Mouse (Mus musculus): Measurements from ENCODE around the gene T. TPM values are rescaled to one million over a fixed set of nuclear protein-coding genes. Genes with fewer than 3 reads are reported as not detected.
A peak's percentile ranks its signal among the peaks of the same experiment; 100 is the strongest.

Gene T
- polyA plus RNA-seq, 1 experiment from 2014 or later: 0.12 TPM

- H3K4me2 ChIP-seq (replicated peaks; ENCODE audit: low read depth): no peak overlapping the region
- TF ChIP-seq CTCF (IDR thresholded peaks at IDR 0.05; ENCODE audit: low read depth): peak; percentile 27
- no peak overlapping the region for H3K4me3 ChIP-seq (ENCODE audit: low read depth, low read length)
Measured at GRCm38 (mm10) chr17:8448324-8448723, 14.1 kb downstream of the T start.

DNA sequence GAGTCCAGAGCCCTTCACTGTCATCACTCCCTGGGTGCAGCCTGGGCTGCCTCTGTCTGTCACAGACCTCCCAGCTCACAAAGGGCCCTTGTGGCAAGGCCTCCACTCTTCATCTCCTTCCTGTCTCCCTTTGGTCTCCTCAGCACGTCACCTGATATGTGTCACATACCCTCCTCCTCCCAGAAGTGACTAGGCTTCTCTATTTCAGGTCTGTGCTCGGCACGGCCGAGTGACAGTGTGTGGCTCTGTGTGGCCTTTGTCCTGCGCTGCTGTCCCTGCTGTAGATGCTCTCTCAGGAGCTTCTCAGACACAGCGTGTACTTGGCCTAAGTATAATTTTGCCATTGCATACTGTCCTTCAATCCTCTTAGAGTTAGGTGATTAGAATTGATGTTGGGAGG, 21.0 kb downstream of the T start:
- no peaks in the 10 kb centered on the region for H3K9me3 ChIP-seq (ENCODE audit: control insufficient read depth)
- H3K27ac ChIP-seq (ENCODE audit: low read depth, low read length): no peak overlapping the region
- H3K4me3 ChIP-seq (ENCODE audit: low read depth, low read length): no peak overlapping the region
- 58% methylated on average over 6 of the region's 6 CpGs for WGBS
- no peaks in the 10 kb centered on the region for H3K4me1 ChIP-seq (replicated peaks; ENCODE audit: control insufficient read depth, insufficient read depth, low read length)
- ATAC-seq: no peak
- H3K27me3 ChIP-seq (replicated peaks; ENCODE audit: control insufficient read depth, insufficient read depth, low read length): no peaks in the 10 kb centered on the region
- H3K4me2 ChIP-seq (replicated peaks; ENCODE audit: low read depth): no peak overlapping the region
- H3K36me3 ChIP-seq (ENCODE audit: control insufficient read depth, insufficient read depth): no peaks in the 10 kb centered on the region
- H3K9ac ChIP-seq (ENCODE audit: low read depth, low read length): no peak overlapping the region
- no peak for TF ChIP-seq CTCF (IDR thresholded peaks at IDR 0.05; ENCODE audit: low read depth)

More at GRCm38 (mm10) chr17:8448324-8448723, 14.1 kb downstream of the T start:
- 69% methylated on average over 3 of the region's 3 CpGs for WGBS
- H3K4me1 ChIP-seq (replicated peaks; ENCODE audit: control insufficient read depth, insufficient read depth, low read length): no peaks in the 10 kb centered on the region
- H3K9ac ChIP-seq (ENCODE audit: low read depth, low read length): no peak overlapping the region
- no peak overlapping the region for H3K27ac ChIP-seq (ENCODE audit: low read depth, low read length)
- no peak for ATAC-seq
- H3K36me3 ChIP-seq (ENCODE audit: control insufficient read depth, insufficient read depth): no peaks in the 10 kb centered on the region
- no peaks in the 10 kb centered on the region for H3K9me3 ChIP-seq (ENCODE audit: control insufficient read depth)
- H3K27me3 ChIP-seq (replicated peaks; ENCODE audit: control insufficient read depth, insufficient read depth, low read length): no peaks in the 10 kb centered on the region

DNA sequence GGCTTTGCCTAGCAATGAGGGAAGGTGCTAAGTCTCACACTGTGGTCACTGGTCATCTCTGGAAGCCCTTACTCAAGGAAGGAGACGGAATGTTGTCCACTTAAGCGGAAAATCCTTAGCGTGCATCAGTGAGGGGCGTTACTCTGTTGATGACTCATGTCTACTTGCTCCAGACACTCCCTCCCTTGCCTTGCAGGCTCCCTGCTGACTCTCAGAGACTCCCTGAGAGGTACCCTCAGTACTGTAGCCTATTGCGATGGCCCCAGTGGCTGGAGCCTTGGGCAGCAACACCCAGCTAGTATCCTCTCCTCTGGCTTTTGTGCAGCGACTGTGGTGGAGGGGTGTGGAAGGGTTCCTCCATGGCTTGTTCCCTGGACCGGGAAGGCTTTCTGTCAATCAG, 21.4 kb downstream of the T start:
- WGBS: 51% methylated on average over 7 of the region's 7 CpGs
- no peaks in the 10 kb centered on the region for H3K4me1 ChIP-seq (replicated peaks; ENCODE audit: control insufficient read depth, insufficient read depth, low read length)
- TF ChIP-seq CTCF (IDR thresholded peaks at IDR 0.05; ENCODE audit: low read depth): no peak

DNA sequence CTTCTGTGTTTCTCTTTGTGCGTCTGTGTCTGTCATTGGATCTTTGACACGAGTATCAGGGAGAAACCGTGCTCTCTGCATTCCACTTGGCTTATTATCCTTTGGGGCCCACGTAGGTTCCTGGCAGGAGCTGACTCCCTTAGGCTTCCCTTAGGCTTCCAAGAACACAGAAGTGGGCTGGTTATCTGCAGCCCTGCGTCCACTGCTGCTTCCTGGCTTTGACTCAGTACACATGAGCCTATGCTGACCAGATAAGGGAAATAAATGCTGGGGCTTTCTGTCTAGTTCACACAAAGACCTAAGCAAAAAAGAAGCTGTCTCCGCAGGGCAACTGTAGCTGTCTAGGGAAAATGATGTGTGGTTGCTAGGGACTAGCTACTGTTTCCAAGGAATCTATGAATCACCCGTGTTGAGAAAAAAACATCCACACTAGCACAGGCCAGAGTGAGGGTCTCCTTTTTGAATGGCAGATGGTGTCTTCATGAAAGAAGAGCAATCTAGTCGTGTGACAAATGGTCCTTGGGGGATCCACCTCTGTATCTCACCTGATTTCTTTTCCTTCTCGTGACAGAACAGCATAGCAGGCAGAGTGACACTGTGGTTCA, 22.7 kb downstream of the T start:
- Histone ChIP-seq H3K4me2 (replicated peaks; ENCODE audit: low read depth) (no peak overlapping the region), H3K4me1 (replicated peaks; ENCODE audit: control insufficient read depth, insufficient read depth, low read length) (no peaks in the 10 kb centered on the region), H3K27me3 (replicated peaks; ENCODE audit: control insufficient read depth, insufficient read depth, low read length) (no peaks in the 10 kb centered on the region), H3K27ac (ENCODE audit: low read depth, low read length) (no peak overlapping the region), H3K9ac (ENCODE audit: low read depth, low read length) (no peak overlapping the region), H3K9me3 (ENCODE audit: control insufficient read depth) (no peaks in the 10 kb centered on the region), H3K36me3 (ENCODE audit: control insufficient read depth, insufficient read depth) (no peaks in the 10 kb centered on the region), H3K4me3 (ENCODE audit: low read depth, low read length) (no peak overlapping the region)
- ATAC-seq: no peak
- TF ChIP-seq CTCF (IDR thresholded peaks at IDR 0.05; ENCODE audit: low read depth): no peak
- WGBS: 45% methylated on average over 9 of the region's 9 CpGs

More for the DNA sequence above, 21.4 kb downstream of the T start:
- ATAC-seq: no peak
- H3K27me3 ChIP-seq (replicated peaks; ENCODE audit: control insufficient read depth, insufficient read depth, low read length): no peaks in the 10 kb centered on the region
- no peak overlapping the region for H3K27ac ChIP-seq (ENCODE audit: low read depth, low read length)
- H3K4me3 ChIP-seq (ENCODE audit: low read depth, low read length): no peak overlapping the region
- H3K9me3 ChIP-seq (ENCODE audit: control insufficient read depth): no peaks in the 10 kb centered on the region
- H3K36me3 ChIP-seq (ENCODE audit: control insufficient read depth, insufficient read depth): no peaks in the 10 kb centered on the region
- no peak overlapping the region for H3K4me2 ChIP-seq (replicated peaks; ENCODE audit: low read depth)
- H3K9ac ChIP-seq (ENCODE audit: low read depth, low read length): no peak overlapping the region

- no peak overlapping the region for H3K4me3 ChIP-seq (ENCODE audit: low read depth, low read length)
- H3K27ac ChIP-seq (ENCODE audit: low read depth, low read length): no peak overlapping the region
- no peaks in the 10 kb centered on the region for H3K4me1 ChIP-seq (replicated peaks; ENCODE audit: control insufficient read depth, insufficient read depth, low read length)
- no peak for ATAC-seq
- TF ChIP-seq CTCF (IDR thresholded peaks at IDR 0.05; ENCODE audit: low read depth): peak; percentile 81
- H3K36me3 ChIP-seq (ENCODE audit: control insufficient read depth, insufficient read depth): no peaks in the 10 kb centered on the region
- no peak overlapping the region for H3K4me2 ChIP-seq (replicated peaks; ENCODE audit: low read depth)
- no peaks in the 10 kb centered on the region for H3K9me3 ChIP-seq (ENCODE audit: control insufficient read depth)
- no peaks in the 10 kb centered on the region; the same call in 1 of the 2 replicates for H3K27me3 ChIP-seq (replicated peaks; ENCODE audit: control insufficient read depth, insufficient read depth, low read length)
- no peak overlapping the region for H3K9ac ChIP-seq (ENCODE audit: low read depth, low read length)
- WGBS: 7% methylated on average over 4 of the region's 4 CpGs
Measured at GRCm38 (mm10) chr17:8461568-8461967, 27.3 kb downstream of the T start.

- TF ChIP-seq CTCF (IDR thresholded peaks at IDR 0.05; ENCODE audit: low read depth): peak; percentile 90
- peaks cover 4% of the 10 kb centered on the region for H3K27me3 ChIP-seq (replicated peaks; ENCODE audit: control insufficient read depth, insufficient read depth, low read length)
- no peak overlapping the region for H3K4me2 ChIP-seq (replicated peaks; ENCODE audit: low read depth)
- H3K36me3 ChIP-seq (ENCODE audit: control insufficient read depth, insufficient read depth): no peaks in the 10 kb centered on the region
- H3K4me3 ChIP-seq (ENCODE audit: low read depth, low read length): no peak overlapping the region
- no peak for ATAC-seq
- H3K9me3 ChIP-seq (ENCODE audit: control insufficient read depth): no peaks in the 10 kb centered on the region
- no peak overlapping the region for H3K27ac ChIP-seq (ENCODE audit: low read depth, low read length)
- H3K9ac ChIP-seq (ENCODE audit: low read depth, low read length): no peak overlapping the region
- H3K4me1 ChIP-seq (replicated peaks; ENCODE audit: control insufficient read depth, insufficient read depth, low read length): no peaks in the 10 kb centered on the region
- 23% methylated on average over 9 of the region's 9 CpGs for WGBS
Measured at GRCm38 (mm10) chr17:8463482-8464128, 29.4 kb downstream of the T start.
